In the genomic region with DNA sequence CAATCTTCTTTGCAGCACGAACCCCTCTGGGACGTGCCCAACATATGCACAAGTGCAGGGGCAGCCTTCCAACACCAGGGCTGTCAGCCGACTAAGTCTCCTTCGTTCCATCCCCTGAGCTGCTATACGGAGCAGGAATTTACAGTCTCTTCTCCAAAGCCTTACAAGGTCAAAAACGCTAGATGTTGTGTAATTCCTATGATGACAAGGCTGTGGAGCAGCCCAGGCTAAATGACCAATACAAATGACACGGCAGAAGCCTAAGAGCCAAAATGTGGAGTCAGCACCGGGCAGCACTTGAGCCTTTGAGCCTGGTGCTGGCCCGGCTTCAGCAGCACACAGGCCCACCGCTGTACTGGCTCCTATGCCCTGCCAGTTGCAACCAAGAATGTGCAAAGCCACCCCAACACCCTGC, we compare ENCODE assay signal across 8 mouse cellular contexts. TPM values are rescaled to one million over a fixed set of nuclear protein-coding genes. Genes with fewer than 3 reads are reported as not detected.
DNase-seq lines count a peak whose midpoint lies in the region; ATAC-seq lines count a peak whose summit lies in the region.

No protein-coding gene starts in this region.

- peak overlapping the region; percentile 66 for H3K27ac ChIP-seq in heart, embryonic 13.5 days (replicated peaks)
- peak overlapping the region; percentile 20; the same call in 1 of the 2 replicates for H3K27ac ChIP-seq in liver, embryonic 12.5 days

- H3K27me3 ChIP-seq in heart, embryonic 13.5 days (replicated peaks): no peaks in the 10 kb centered on the region
- H3K27me3 ChIP-seq in liver, embryonic 12.5 days (replicated peaks): no peaks in the 10 kb centered on the region

- no peak overlapping the region for H3K4me2 ChIP-seq in heart, embryonic 13.5 days
- no peak overlapping the region for H3K4me2 ChIP-seq in liver, embryonic 12.5 days

- no peak for ATAC-seq in heart, embryonic 13.5 days (ENCODE audit: extremely low read depth, insufficient number of reproducible peaks, low FRiP score, low TSS enrichment)
- no peak for ATAC-seq in liver, embryonic 12.5 days
- ATAC-seq in erythroblast, adult 5-6 weeks (replicated peaks; ENCODE audit: low FRiP score, poor library complexity, severe bottlenecking): no peak

- WGBS in heart, embryonic 13.5 days: 40% methylated on average over 10 of the region's 10 CpGs
- 72% methylated on average over 10 of the region's 10 CpGs for WGBS in liver, embryonic 12.5 days (ENCODE audit: insufficient replicate concordance)

- peaks cover 61% of the 10 kb centered on the region for H3K4me1 ChIP-seq in heart, embryonic 13.5 days
- peaks cover 33% of the 10 kb centered on the region for H3K4me1 ChIP-seq in liver, embryonic 12.5 days

- peak overlapping the region; percentile 53 for H3K9ac ChIP-seq in heart, embryonic 13.5 days
- no peak overlapping the region for H3K9ac ChIP-seq in liver, embryonic 12.5 days

- peak; percentile 67 for DNase-seq in kidney, adult 11 months
- DNase-seq in kidney, postnatal 10 days: no peak
- peak; percentile 45 for DNase-seq in adrenal gland, postnatal 25 days
- no peak for DNase-seq in testis, postnatal 10 days (ENCODE audit: low spot score)
- no peak for DNase-seq in embryo, embryonic 10 days (ENCODE audit: low spot score)

- H3K36me3 ChIP-seq in heart, embryonic 13.5 days: peaks cover 4% of the 10 kb centered on the region; the same call in 1 of the 2 replicates
- no peaks in the 10 kb centered on the region for H3K36me3 ChIP-seq in liver, embryonic 12.5 days

- H3K9me3 ChIP-seq in heart, embryonic 13.5 days: no peaks in the 10 kb centered on the region
- H3K9me3 ChIP-seq in liver, embryonic 12.5 days (replicated peaks): no peaks in the 10 kb centered on the region

- no peak overlapping the region for H3K4me3 ChIP-seq in heart, embryonic 13.5 days
- no peak overlapping the region for H3K4me3 ChIP-seq in liver, embryonic 12.5 days

RNA-seq across cellular contexts. Expression of gene Sorbs1, which starts 35.4 kb away (rescaled TPM):
- total RNA-seq in adrenal gland, postnatal 25 days (2021): 66.4 and 76.7 TPM in 2 replicates
- polyA plus RNA-seq in heart, embryonic 13.5 days (2015; fragmentation: Nextera tagmentation; extraction: Ambion mirVana): 65.4 and 74.3 TPM in 2 replicates
- 34.3 and 35.1 TPM in 2 replicates for polyA plus RNA-seq in liver, embryonic 12.5 days (2016; fragmentation: Nextera tagmentation; extraction: Ambion mirVana)
- total RNA-seq in erythroblast, adult 5-6 weeks (2015; ENCODE audit: low replicate concordance): 28.8 and 41.5 TPM in 2 replicates
- total RNA-seq in erythroblast, adult 5-6 weeks (2017; ENCODE audit: low replicate concordance): 45.9 and 46.2 TPM in 2 replicates

Comparison
In these comparisons a context has a peak if more than half of its experiments do, and no peak if none do; other contexts are left out.
1. DNase-seq: peak in kidney, adult 11 months (single experiment) and adrenal gland, postnatal 25 days (single experiment); none in kidney, postnatal 10 days (single experiment), testis, postnatal 10 days (single experiment) and embryo, embryonic 10 days (single experiment).